Mouse (Mus musculus): ENCODE results near the gene Crlf1. TPM values are rescaled to one million over a fixed set of nuclear protein-coding genes. Genes with fewer than 3 reads are reported as not detected.

Gene Crlf1
- polyA plus RNA-seq, 1 experiment from 2014 or later = 159 TPM

GRCm38 (mm10) chr8:70489576-70489975, 3.4 kb upstream of the Crlf1 start:
- no peaks in the 10 kb centered on the region for H3K9me3 ChIP-seq
- WGBS = under 1% methylated on average over 23 of the region's 41 CpGs
- peaks cover 93% of the 10 kb centered on the region for H3K27me3 ChIP-seq
- ATAC-seq (ENCODE audit: insufficient number of reproducible peaks, insufficient read depth, low FRiP score, low TSS enrichment, low read depth) = no peak
- H3K4me2 ChIP-seq = peak overlapping the region; percentile 74
- peak overlapping the region; percentile 62 for H3K9ac ChIP-seq
- H3K4me3 ChIP-seq = peak overlapping the region; percentile 37
- H3K36me3 ChIP-seq = no peaks in the 10 kb centered on the region
- H3K4me1 ChIP-seq = peaks cover 78% of the 10 kb centered on the region
- H3K27ac ChIP-seq = peak overlapping the region; percentile 44; the same call in 1 of the 2 replicates

GRCm38 (mm10) chr8:70490061-70490879, 2.7 kb upstream of the Crlf1 start:
- Histone ChIP-seq H3K27ac (peak overlapping the region; percentile 89), H3K4me1 (peaks cover 85% of the 10 kb centered on the region), H3K4me2 (peak overlapping the region; percentile 82), H3K36me3 (no peaks in the 10 kb centered on the region), H3K9ac (no peak overlapping the region), H3K9me3 (no peaks in the 10 kb centered on the region), H3K4me3 (peak overlapping the region; percentile 37), H3K27me3 (peaks cover 96% of the 10 kb centered on the region)
- ATAC-seq (ENCODE audit: insufficient number of reproducible peaks, insufficient read depth, low FRiP score, low TSS enrichment, low read depth) = no peak
- WGBS = 20% methylated on average over 10 of the region's 10 CpGs

DNA sequence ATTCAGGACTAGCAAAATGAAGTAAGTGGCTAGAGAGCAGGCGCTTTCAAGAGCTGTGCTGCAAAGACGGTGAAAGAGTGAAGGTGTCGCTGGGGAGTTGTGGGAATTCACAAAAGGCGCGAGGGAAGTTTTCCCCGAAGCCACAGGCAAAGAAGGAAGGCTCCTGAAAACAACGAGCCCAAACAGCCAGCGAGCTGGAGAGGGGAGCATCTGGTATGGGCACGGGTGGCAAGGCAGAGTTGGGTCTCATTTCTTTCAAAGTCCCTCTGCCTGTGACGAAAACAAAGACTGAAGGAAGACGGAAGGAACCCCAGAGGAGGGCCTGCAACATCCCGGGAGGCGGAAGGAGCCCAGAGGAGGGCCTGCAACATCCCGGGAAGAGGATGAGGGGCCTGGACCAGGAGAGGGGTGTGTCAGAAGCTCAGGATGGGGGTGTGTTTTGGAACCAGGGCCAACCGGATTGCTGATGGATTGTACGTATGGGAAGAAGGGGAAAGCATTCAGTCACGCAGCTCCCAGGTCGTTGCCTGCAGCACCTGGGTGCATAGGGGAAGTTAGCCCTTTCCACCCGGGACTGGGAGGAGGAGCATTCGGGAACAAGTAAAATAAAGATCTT, 2.0 kb upstream of the Crlf1 start:
- Histone ChIP-seq H3K36me3 (no peaks in the 10 kb centered on the region), H3K27me3 (peaks cover 96% of the 10 kb centered on the region), H3K9me3 (no peaks in the 10 kb centered on the region), H3K9ac (peak overlapping the region; percentile 58), H3K27ac (peak overlapping the region; percentile 89), H3K4me3 (peak overlapping the region; percentile 66), H3K4me1 (peaks cover 92% of the 10 kb centered on the region), H3K4me2 (peak overlapping the region; percentile 82)
- no peak for ATAC-seq (ENCODE audit: insufficient number of reproducible peaks, insufficient read depth, low FRiP score, low TSS enrichment, low read depth)
- 3% methylated on average over 20 of the region's 20 CpGs for WGBS

DNA sequence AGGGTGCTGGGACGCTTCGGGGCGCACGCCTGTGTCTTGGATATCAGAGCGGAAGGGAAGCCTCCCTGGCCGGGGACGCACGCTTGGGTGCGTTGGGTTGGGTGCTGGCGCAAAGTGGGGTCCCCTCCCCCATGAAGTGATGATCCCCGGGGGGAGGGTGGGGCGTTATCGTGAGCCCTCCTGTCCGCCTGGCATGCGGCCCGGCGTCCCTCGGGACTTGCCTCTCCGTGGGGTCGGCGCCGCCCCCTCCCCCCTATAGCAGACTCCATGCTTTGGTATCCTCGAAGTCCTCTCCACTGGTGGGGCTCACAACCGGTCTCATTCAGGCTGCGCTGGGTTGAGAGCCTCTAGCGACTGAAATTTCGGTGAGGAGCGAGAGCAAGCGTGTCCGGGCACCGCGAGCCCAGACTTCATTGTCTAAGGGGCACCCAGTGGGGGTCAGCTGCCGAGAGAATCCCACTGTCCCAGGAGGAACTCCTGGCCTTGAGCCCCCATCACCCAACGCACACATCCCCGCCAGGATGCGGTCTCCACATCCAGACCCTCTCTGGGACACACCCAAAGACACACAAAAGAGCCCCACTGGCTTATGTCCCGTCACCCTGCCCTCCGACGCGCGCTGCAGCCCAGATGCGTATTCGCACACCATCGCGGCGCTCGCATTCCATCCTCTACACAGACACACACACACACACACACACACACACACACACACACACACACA, 896 bp downstream of the Crlf1 start:
- Histone ChIP-seq H3K27me3 (peaks cover 92% of the 10 kb centered on the region), H3K9me3 (no peaks in the 10 kb centered on the region), H3K36me3 (peaks cover 6% of the 10 kb centered on the region; the same call in 1 of the 2 replicates), H3K9ac (peak overlapping the region; percentile 87), H3K4me2 (peak overlapping the region; percentile 82), H3K27ac (peak overlapping the region; percentile 89), H3K4me1 (peaks cover 71% of the 10 kb centered on the region), H3K4me3 (peak overlapping the region; percentile 66)
- no peak for ATAC-seq (ENCODE audit: insufficient number of reproducible peaks, insufficient read depth, low FRiP score, low TSS enrichment, low read depth)
- under 1% methylated on average over 46 of the region's 47 CpGs for WGBS

DNA sequence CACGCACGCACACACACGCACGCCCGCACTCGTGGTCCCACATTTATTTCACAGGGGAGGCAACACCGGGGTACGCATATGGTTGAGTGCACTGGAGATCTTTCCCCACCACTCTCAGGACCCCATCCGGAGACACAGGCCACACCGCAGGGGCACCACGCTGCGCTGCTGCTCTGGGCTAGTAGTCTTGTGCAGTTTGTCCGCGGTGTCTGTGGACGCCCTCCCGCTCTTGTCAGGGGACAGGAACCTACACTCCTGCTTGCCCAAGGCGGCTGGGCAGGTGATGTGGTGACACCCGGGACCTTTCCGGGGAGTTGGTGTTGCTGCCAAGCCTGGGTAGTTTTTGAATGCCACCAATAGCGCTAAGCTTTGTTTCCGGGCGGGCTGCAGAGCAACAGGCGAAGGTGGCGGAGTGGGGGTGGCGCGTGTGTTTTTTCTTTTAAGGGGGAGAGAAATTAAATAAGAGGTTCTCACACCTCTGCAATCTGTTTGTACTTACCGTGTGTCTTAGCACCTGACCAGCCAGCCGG, 1.5 kb downstream of the Crlf1 start:
- peak overlapping the region; percentile 89 for H3K27ac ChIP-seq
- H3K9me3 ChIP-seq = no peaks in the 10 kb centered on the region
- peak overlapping the region; percentile 87 for H3K9ac ChIP-seq
- peaks cover 9% of the 10 kb centered on the region; the same call in 1 of the 2 replicates for H3K36me3 ChIP-seq
- no peak for ATAC-seq (ENCODE audit: insufficient number of reproducible peaks, insufficient read depth, low FRiP score, low TSS enrichment, low read depth)
- peaks cover 71% of the 10 kb centered on the region for H3K4me1 ChIP-seq
- peak overlapping the region; percentile 66 for H3K4me3 ChIP-seq
- peak overlapping the region; percentile 82 for H3K4me2 ChIP-seq
- H3K27me3 ChIP-seq = peaks cover 85% of the 10 kb centered on the region
- 2% methylated on average over 28 of the region's 28 CpGs for WGBS

GRCm38 (mm10) chr8:70495001-70495770, 2.2 kb downstream of the Crlf1 start:
- peaks cover 71% of the 10 kb centered on the region for H3K4me1 ChIP-seq
- no peaks in the 10 kb centered on the region for H3K9me3 ChIP-seq
- no peak for ATAC-seq (ENCODE audit: insufficient number of reproducible peaks, insufficient read depth, low FRiP score, low TSS enrichment, low read depth)
- H3K36me3 ChIP-seq = peaks cover 10% of the 10 kb centered on the region; the same call in 1 of the 2 replicates
- H3K27me3 ChIP-seq = peaks cover 79% of the 10 kb centered on the region
- H3K4me2 ChIP-seq = peak overlapping the region; percentile 82
- peak overlapping the region; percentile 87 for H3K9ac ChIP-seq
- WGBS = 3% methylated on average over 21 of the region's 21 CpGs
- H3K4me3 ChIP-seq = peak overlapping the region; percentile 66
- H3K27ac ChIP-seq = peak overlapping the region; percentile 89

DNA sequence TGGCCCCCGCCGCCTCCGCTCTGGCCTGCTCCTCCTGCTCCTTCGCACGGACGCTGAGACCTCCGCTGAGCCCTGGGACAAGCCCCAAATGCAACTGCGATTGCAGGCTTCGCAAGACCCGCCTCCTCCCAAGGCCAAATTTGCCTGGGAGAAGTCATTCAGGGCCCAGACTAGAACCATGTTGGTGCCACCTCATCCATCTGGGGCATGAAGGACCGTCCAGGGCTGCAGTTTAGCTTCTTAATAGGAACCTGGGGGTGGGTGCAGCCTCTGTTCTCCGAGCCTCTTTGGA, 2.8 kb downstream of the Crlf1 start:
- H3K4me1 ChIP-seq = peaks cover 71% of the 10 kb centered on the region
- WGBS = 10% methylated on average over 12 of the region's 12 CpGs

GRCm38 (mm10) chr8:70500386-70501301, 7.7 kb downstream of the Crlf1 start:
- ATAC-seq (ENCODE audit: insufficient number of reproducible peaks, insufficient read depth, low FRiP score, low TSS enrichment, low read depth) = no peak
- WGBS = 13% methylated on average over 39 of the region's 39 CpGs
- H3K9me3 ChIP-seq = no peaks in the 10 kb centered on the region
- peaks cover 50% of the 10 kb centered on the region for H3K27me3 ChIP-seq
- peak overlapping the region; percentile 40 for H3K4me2 ChIP-seq
- peaks cover 74% of the 10 kb centered on the region for H3K4me1 ChIP-seq
- 0 out of 2 replicates have a peak overlapping the region, but pooled peaks have one; percentile 2 for H3K4me3 ChIP-seq
- no peak overlapping the region for H3K9ac ChIP-seq
- H3K36me3 ChIP-seq = peaks cover 24% of the 10 kb centered on the region; the same call in 1 of the 2 replicates
- H3K27ac ChIP-seq = no peak overlapping the region

More for the DNA sequence above, 2.8 kb downstream of the Crlf1 start:
- Histone ChIP-seq H3K27ac (peak overlapping the region; percentile 89), H3K36me3 (peaks cover 15% of the 10 kb centered on the region; the same call in 1 of the 2 replicates), H3K9ac (peak overlapping the region; percentile 87), H3K4me2 (peak overlapping the region; percentile 82), H3K4me3 (peak overlapping the region; percentile 66), H3K9me3 (no peaks in the 10 kb centered on the region), H3K27me3 (peaks cover 79% of the 10 kb centered on the region)
- no peak for ATAC-seq (ENCODE audit: insufficient number of reproducible peaks, insufficient read depth, low FRiP score, low TSS enrichment, low read depth)

GRCm38 (mm10) chr8:70501820-70502529, 9.0 kb downstream of the Crlf1 start:
- peaks cover 37% of the 10 kb centered on the region for H3K27me3 ChIP-seq

More at GRCm38 (mm10) chr8:70501820-70502529, 9.0 kb downstream of the Crlf1 start:
- Histone ChIP-seq H3K9me3 (no peaks in the 10 kb centered on the region), H3K4me1 (peaks cover 73% of the 10 kb centered on the region), H3K36me3 (peaks cover 25% of the 10 kb centered on the region), H3K27ac (no peak overlapping the region), H3K4me3 (0 out of 2 replicates have a peak overlapping the region, but pooled peaks have one; percentile 3), H3K9ac (peak overlapping the region; percentile 49; the same call in 1 of the 2 replicates), H3K4me2 (peak overlapping the region; percentile 73)
- WGBS = 25% methylated on average over 23 of the region's 23 CpGs
- no peak for ATAC-seq (ENCODE audit: insufficient number of reproducible peaks, insufficient read depth, low FRiP score, low TSS enrichment, low read depth)
